Mouse (Mus musculus) heart, adult 2 months (tissue): ENCODE measurements around the gene Rmi2.

Source experiments
- CTCF ChIP-seq: fragments of 200-600 bp; IDR thresholded peaks from 2 replicates; pipeline ENCODE4 v1.8.1; 2022; ENCODE audit warnings: antibody characterized with exemption, mild to moderate bottlenecking, moderate library complexity
- POLR2A ChIP-seq: fragments of 200-500 bp; IDR thresholded peaks from 2 replicates; pipeline ENCODE4 v1.6.1; 2011; ENCODE audit warnings: mild to moderate bottlenecking, low read depth, low read length, control low read depth; ENCODE audit not compliant: insufficient read depth

- TF ChIP-seq POLR2A, result no peak
- TF ChIP-seq CTCF, result no peak
Observed at GRCm38 (mm10) chr16:10836388-10836787, 1.5 kb downstream of the Rmi2 start.
